Mouse (Mus musculus) thymus, postnatal 36 days (tissue): Measurements from ENCODE around the gene BC048671.

Experiments
- DNase-seq, 2 experiments: peaks; one replicate each; pipeline ENCODE4 v3.0.0; 2022; ENCODE audit warnings: mixed read lengths in 2 of 2

The BC048671 gene

GRCm38 (mm10) chr6:90300919-90301318, at the start of gene BC048671:
Gene BC048671, plus strand, starts transcription at chr6:90301219.
- DNase-seq: no peak

- no peak for DNase-seq
Measured at GRCm38 (mm10) chr6:90288265-90288664, 12.8 kb upstream of the BC048671 start.

GRCm38 (mm10) chr6:90306315-90306975, 5.4 kb downstream of the BC048671 start:
- DNase-seq: no peak

GRCm38 (mm10) chr6:90308839-90309778, 8.1 kb downstream of the BC048671 start:
- DNase-seq: no peak

GRCm38 (mm10) chr6:90315961-90316360, 14.9 kb downstream of the BC048671 start:
- no peak for DNase-seq

GRCm38 (mm10) chr6:90317510-90318258, 16.7 kb downstream of the BC048671 start:
- no peak for DNase-seq

GRCm38 (mm10) chr6:90319019-90319418, 18.0 kb downstream of the BC048671 start:
- DNase-seq: no peak

GRCm38 (mm10) chr6:90319475-90320191, 18.6 kb downstream of the BC048671 start:
- no peak for DNase-seq

- no peak for DNase-seq
Measured at GRCm38 (mm10) chr6:90320429-90320828, 19.4 kb downstream of the BC048671 start.

- no peak for DNase-seq
Measured at GRCm38 (mm10) chr6:90321811-90322210, 20.8 kb downstream of the BC048671 start.

GRCm38 (mm10) chr6:90324026-90324425, 23.0 kb downstream of the BC048671 start:
- no peak for DNase-seq

- no peak for DNase-seq
Measured at GRCm38 (mm10) chr6:90324463-90324862, 23.4 kb downstream of the BC048671 start.

GRCm38 (mm10) chr6:90324991-90325390, 24.0 kb downstream of the BC048671 start, which contains the start of gene Chst13:
Gene Chst13, minus strand, starts transcription at chr6:90325185.
- DNase-seq: no peak

GRCm38 (mm10) chr6:90327670-90328069, 26.7 kb downstream of the BC048671 start:
- no peak for DNase-seq

GRCm38 (mm10) chr6:90329953-90330352, 28.9 kb downstream of the BC048671 start:
- DNase-seq: no peak

GRCm38 (mm10) chr6:90332561-90333425, 31.8 kb downstream of the BC048671 start, which contains the start of gene Uroc1:
Gene Uroc1, plus strand, starts transcription at chr6:90333284.
- DNase-seq: no peak

GRCm38 (mm10) chr6:90334244-90334643, 33.2 kb downstream of the BC048671 start:
- DNase-seq: no peak

GRCm38 (mm10) chr6:90342343-90342742, 41.3 kb downstream of the BC048671 start:
- DNase-seq: no peak

- DNase-seq: no peak
Measured at GRCm38 (mm10) chr6:90347183-90347582, 46.2 kb downstream of the BC048671 start.

GRCm38 (mm10) chr6:90348500-90348899, 47.5 kb downstream of the BC048671 start:
- no peak for DNase-seq

GRCm38 (mm10) chr6:90350011-90350410, 49.0 kb downstream of the BC048671 start:
- DNase-seq: no peak
